Mouse (Mus musculus): ENCODE measurements around the gene Noxred1. TPM values are rescaled to one million over a fixed set of nuclear protein-coding genes. Genes with fewer than 3 reads are reported as not detected.
"Not testable (repeated sequence)": the region's sequence is repeated elsewhere in the genome, so short reads cannot be mapped to it uniquely, and the experiment has no call there.

The Noxred1 gene
- polyA plus RNA-seq, 1 experiment from 2014 or later, result 0.60 TPM

GRCm38 (mm10) chr12:87236882-87237483 lies 1.5 kb downstream of the Noxred1 start:
- no peak overlapping the region for H3K9ac ChIP-seq (replicated peaks; ENCODE audit: low read length)
- 85% methylated on average over 5 of the region's 5 CpGs for WGBS
- no peak overlapping the region for H3K4me2 ChIP-seq (replicated peaks; ENCODE audit: low read depth, low read length)
- H3K4me1 ChIP-seq (ENCODE audit: insufficient read depth, low read length), result no peaks in the 10 kb centered on the region
- H3K27ac ChIP-seq (ENCODE audit: low read length), result no peak overlapping the region
- H3K27me3 ChIP-seq (ENCODE audit: insufficient read depth, low read length), result no peaks in the 10 kb centered on the region
- H3K4me3 ChIP-seq (ENCODE audit: low read length), result no peak overlapping the region
- no peaks in the 10 kb centered on the region for H3K9me3 ChIP-seq (ENCODE audit: low read length)
- ATAC-seq (ENCODE audit: low FRiP score, low TSS enrichment), result no peak
- peaks cover 37% of the 10 kb centered on the region for H3K36me3 ChIP-seq (ENCODE audit: insufficient read depth, low read length)

GRCm38 (mm10) chr12:87230379-87230895 lies 8.1 kb downstream of the Noxred1 start:
- H3K9me3 ChIP-seq (ENCODE audit: low read length), result no peaks in the 10 kb centered on the region
- ATAC-seq (ENCODE audit: low FRiP score, low TSS enrichment), result no peak
- H3K27ac ChIP-seq (ENCODE audit: low read length), result no peak overlapping the region
- no peak overlapping the region for H3K9ac ChIP-seq (replicated peaks; ENCODE audit: low read length)
- no peak overlapping the region for H3K4me2 ChIP-seq (replicated peaks; ENCODE audit: low read depth, low read length)
- no peaks in the 10 kb centered on the region for H3K27me3 ChIP-seq (ENCODE audit: insufficient read depth, low read length)
- no peaks in the 10 kb centered on the region for H3K36me3 ChIP-seq (ENCODE audit: insufficient read depth, low read length)
- no peaks in the 10 kb centered on the region for H3K4me1 ChIP-seq (ENCODE audit: insufficient read depth, low read length)
- no peak overlapping the region for H3K4me3 ChIP-seq (ENCODE audit: low read length)

DNA sequence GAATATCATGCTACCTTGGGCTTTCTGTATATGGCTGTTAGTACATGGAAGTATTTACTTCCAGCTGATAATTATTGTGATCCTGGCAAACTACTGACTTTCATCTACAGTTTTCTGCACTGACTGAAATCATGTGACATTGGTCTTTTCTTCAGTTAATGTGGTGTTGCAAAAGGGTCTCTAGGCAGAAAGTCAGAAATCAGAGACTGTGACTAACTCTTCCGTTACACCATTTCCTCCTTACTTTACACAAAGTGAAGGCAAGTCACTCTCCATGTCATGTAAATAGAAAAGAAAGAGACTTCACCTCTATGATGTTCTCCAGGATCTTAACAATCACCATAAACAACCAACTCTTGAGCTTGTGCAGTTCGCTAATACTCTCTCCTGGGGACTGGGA lies 8.9 kb downstream of the Noxred1 start:
- H3K27ac ChIP-seq (ENCODE audit: low read length), result no peak overlapping the region
- H3K4me3 ChIP-seq (ENCODE audit: low read length), result no peak overlapping the region
- 82% methylated on average over 2 of the region's 2 CpGs for WGBS
- no peaks in the 10 kb centered on the region for H3K27me3 ChIP-seq (ENCODE audit: insufficient read depth, low read length)
- no peak overlapping the region for H3K4me2 ChIP-seq (replicated peaks; ENCODE audit: low read depth, low read length)
- no peaks in the 10 kb centered on the region for H3K36me3 ChIP-seq (ENCODE audit: insufficient read depth, low read length)
- no peak for ATAC-seq (ENCODE audit: low FRiP score, low TSS enrichment)
- no peaks in the 10 kb centered on the region for H3K9me3 ChIP-seq (ENCODE audit: low read length)
- H3K9ac ChIP-seq (replicated peaks; ENCODE audit: low read length), result no peak overlapping the region
- H3K4me1 ChIP-seq (ENCODE audit: insufficient read depth, low read length), result no peaks in the 10 kb centered on the region

DNA sequence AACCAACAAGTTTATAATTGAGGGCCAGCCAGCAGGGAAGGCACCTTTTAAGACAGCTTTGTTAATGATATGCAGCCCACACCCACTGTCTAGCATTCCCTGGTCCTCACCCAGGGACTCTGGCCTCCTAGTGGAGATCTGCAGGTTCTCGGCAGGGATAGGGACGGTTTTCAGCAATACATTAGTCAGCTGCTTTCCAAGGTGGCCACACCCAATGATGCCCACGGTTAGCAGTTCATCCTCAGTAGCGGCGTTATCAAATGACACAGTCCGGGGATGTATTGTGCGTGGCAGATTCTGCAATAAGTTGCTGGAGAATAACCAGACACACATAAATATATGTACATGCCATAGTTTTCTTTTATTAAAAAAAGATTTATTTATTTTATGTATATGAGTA lies 11.7 kb downstream of the Noxred1 start:
- no peaks in the 10 kb centered on the region for H3K9me3 ChIP-seq (ENCODE audit: low read length)
- H3K4me2 ChIP-seq (replicated peaks; ENCODE audit: low read depth, low read length), result no peak overlapping the region
- H3K9ac ChIP-seq (replicated peaks; ENCODE audit: low read length), result no peak overlapping the region
- ATAC-seq (ENCODE audit: low FRiP score, low TSS enrichment), result no peak
- 78% methylated on average over 7 of the region's 7 CpGs for WGBS
- H3K27ac ChIP-seq (ENCODE audit: low read length), result no peak overlapping the region
- no peaks in the 10 kb centered on the region for H3K4me1 ChIP-seq (ENCODE audit: insufficient read depth, low read length)
- no peak overlapping the region for H3K4me3 ChIP-seq (ENCODE audit: low read length)
- no peaks in the 10 kb centered on the region for H3K27me3 ChIP-seq (ENCODE audit: insufficient read depth, low read length)
- H3K36me3 ChIP-seq (ENCODE audit: insufficient read depth, low read length), result no peaks in the 10 kb centered on the region

DNA sequence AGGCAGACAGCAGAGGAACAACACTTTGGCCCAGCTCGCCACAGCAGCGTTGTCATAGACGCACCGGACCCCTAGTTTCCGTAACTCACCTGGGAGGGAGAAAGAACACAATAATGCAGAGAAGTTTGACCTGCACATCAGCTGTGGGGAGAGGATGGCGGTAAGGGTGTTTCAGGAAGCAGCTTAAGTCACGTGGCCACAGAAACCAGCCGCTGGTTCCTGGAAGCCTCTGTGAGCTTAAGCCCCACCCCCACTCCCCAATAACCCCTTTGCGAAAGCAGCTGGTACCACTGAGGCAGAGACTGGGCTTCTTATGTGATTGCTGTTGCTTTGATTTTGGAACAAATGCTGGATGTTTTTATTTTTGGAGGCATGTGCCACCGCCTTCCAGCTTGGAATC lies 13.6 kb downstream of the Noxred1 start:
- 81% methylated on average over 10 of the region's 10 CpGs for WGBS
- Histone ChIP-seq H3K4me3 (ENCODE audit: low read length) (no peak overlapping the region), H3K27me3 (ENCODE audit: insufficient read depth, low read length) (no peaks in the 10 kb centered on the region), H3K9me3 (ENCODE audit: low read length) (no peaks in the 10 kb centered on the region), H3K4me1 (ENCODE audit: insufficient read depth, low read length) (no peaks in the 10 kb centered on the region), H3K36me3 (ENCODE audit: insufficient read depth, low read length) (no peaks in the 10 kb centered on the region), H3K4me2 (replicated peaks; ENCODE audit: low read depth, low read length) (no peak overlapping the region), H3K9ac (replicated peaks; ENCODE audit: low read length) (no peak overlapping the region), H3K27ac (ENCODE audit: low read length) (no peak overlapping the region)
- no peak for ATAC-seq (ENCODE audit: low FRiP score, low TSS enrichment)

DNA sequence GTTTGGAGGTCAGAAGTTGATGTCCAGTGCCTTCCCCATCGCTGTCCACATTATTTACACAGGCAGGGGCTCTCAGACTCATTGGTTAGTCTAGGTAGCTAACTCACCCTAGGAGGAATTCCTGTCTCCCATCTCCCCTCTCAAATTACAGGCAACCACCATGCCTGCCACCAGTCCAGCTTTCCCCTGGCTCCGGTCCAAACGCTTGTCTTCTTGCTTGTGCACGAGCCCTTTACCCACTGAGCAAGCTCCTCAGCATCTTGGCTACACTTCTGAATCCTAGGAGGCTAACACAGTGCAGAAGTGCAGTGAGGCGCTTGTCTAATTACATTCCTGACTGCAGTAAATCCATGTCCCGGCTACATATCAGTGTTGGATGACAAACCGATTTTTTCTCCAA lies 19.2 kb downstream of the Noxred1 start:
- WGBS, result 45% methylated on average over 7 of the region's 7 CpGs

GRCm38 (mm10) chr12:87217596-87217995 lies 20.9 kb downstream of the Noxred1 start:
- no peaks in the 10 kb centered on the region for H3K4me1 ChIP-seq (ENCODE audit: insufficient read depth, low read length)
- no peaks in the 10 kb centered on the region for H3K9me3 ChIP-seq (ENCODE audit: low read length)
- no peaks in the 10 kb centered on the region for H3K36me3 ChIP-seq (ENCODE audit: insufficient read depth, low read length)
- no peak overlapping the region for H3K27ac ChIP-seq (ENCODE audit: low read length)
- no peak overlapping the region for H3K9ac ChIP-seq (replicated peaks; ENCODE audit: low read length)
- H3K4me3 ChIP-seq (ENCODE audit: low read length), result no peak overlapping the region
- H3K27me3 ChIP-seq (ENCODE audit: insufficient read depth, low read length), result no peaks in the 10 kb centered on the region
- no peak for ATAC-seq (ENCODE audit: low FRiP score, low TSS enrichment)
- H3K4me2 ChIP-seq (replicated peaks; ENCODE audit: low read depth, low read length), result no peak overlapping the region

More for the DNA sequence above, 19.2 kb downstream of the Noxred1 start:
- H3K36me3 ChIP-seq (ENCODE audit: insufficient read depth, low read length), result no peaks in the 10 kb centered on the region
- no peaks in the 10 kb centered on the region for H3K9me3 ChIP-seq (ENCODE audit: low read length)
- no peak overlapping the region for H3K27ac ChIP-seq (ENCODE audit: low read length)
- H3K9ac ChIP-seq (replicated peaks; ENCODE audit: low read length), result no peak overlapping the region
- no peak overlapping the region for H3K4me3 ChIP-seq (ENCODE audit: low read length)
- no peak overlapping the region for H3K4me2 ChIP-seq (replicated peaks; ENCODE audit: low read depth, low read length)
- H3K27me3 ChIP-seq (ENCODE audit: insufficient read depth, low read length), result no peaks in the 10 kb centered on the region
- no peaks in the 10 kb centered on the region for H3K4me1 ChIP-seq (ENCODE audit: insufficient read depth, low read length)
- ATAC-seq (ENCODE audit: low FRiP score, low TSS enrichment), result no peak

GRCm38 (mm10) chr12:87216053-87216452 lies 22.5 kb downstream of the Noxred1 start:
- Histone ChIP-seq H3K27me3 (ENCODE audit: insufficient read depth, low read length) (no peaks in the 10 kb centered on the region), H3K27ac (ENCODE audit: low read length) (no peak overlapping the region), H3K4me2 (replicated peaks; ENCODE audit: low read depth, low read length) (no peak overlapping the region), H3K4me3 (ENCODE audit: low read length) (no peak overlapping the region), H3K9ac (replicated peaks; ENCODE audit: low read length) (no peak overlapping the region), H3K4me1 (ENCODE audit: insufficient read depth, low read length) (no peaks in the 10 kb centered on the region), H3K9me3 (ENCODE audit: low read length) (no peaks in the 10 kb centered on the region), H3K36me3 (ENCODE audit: insufficient read depth, low read length) (no peaks in the 10 kb centered on the region)
- 68% methylated on average over 2 of the region's 2 CpGs for WGBS
- ATAC-seq (ENCODE audit: low FRiP score, low TSS enrichment), result no peak

DNA sequence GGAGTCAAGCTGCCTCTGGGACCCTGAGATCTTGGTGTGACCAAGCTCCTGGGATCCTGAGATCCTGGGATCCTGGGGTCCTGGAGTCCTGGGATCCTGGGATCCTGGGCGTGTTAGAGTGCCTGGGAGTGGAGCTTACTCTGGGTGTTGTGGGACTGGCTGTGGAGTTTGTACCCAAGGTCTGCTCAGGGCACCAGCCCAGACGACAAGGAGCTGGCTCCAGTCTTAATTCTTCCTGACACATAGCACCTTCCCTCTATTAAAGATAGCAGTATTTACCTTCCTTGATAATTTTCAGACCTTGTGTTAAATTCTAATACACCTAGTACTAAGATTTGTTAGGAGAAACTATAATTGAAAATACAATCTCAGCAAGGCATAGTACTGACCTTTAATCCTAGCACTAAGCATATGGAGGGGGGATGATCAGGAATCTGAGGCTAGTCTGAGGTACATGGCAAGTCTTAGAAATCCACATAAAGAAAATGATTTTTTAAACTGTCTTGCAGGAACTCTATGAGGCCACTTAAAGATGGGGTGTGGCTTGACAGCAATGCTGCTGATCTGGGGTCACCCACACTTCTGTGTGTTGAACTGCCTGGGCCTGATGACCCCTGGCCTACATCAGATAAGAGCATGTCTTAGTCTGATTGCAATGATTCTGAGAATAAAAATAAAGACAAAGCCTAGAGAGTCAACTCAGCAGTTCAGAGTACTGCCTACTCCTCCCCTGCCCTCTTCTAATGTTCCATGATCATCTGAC lies 25.5 kb downstream of the Noxred1 start:
- ATAC-seq (ENCODE audit: low FRiP score, low TSS enrichment), result no peak
- no peaks in the 10 kb centered on the region for H3K27me3 ChIP-seq (ENCODE audit: insufficient read depth, low read length)

DNA sequence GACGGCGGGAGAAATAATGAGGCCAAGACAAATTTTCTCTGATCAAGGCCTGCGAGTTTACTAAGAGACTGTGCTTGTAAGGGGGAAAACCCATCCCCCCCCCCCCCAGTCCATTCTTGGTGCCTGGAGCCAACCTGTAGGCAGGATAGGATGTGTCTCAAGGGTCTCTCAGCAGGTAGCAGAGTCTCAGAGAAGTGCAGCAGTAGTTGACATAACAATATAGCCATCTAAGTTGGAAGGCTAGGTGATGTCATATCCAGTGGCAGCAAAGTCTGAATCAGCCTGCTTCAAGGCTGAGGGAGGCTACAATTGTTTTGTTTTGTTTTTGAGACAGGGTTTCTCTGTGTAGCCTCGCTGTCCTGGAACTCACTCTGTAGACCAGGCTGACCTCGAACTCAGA lies 32.7 kb downstream of the Noxred1 start:
- H3K4me1 ChIP-seq (ENCODE audit: insufficient read depth, low read length), result not testable (repeated sequence)

More for the DNA sequence above, 25.5 kb downstream of the Noxred1 start:
- Histone ChIP-seq H3K4me1 (ENCODE audit: insufficient read depth, low read length) (no peaks in the 10 kb centered on the region), H3K9ac (replicated peaks; ENCODE audit: low read length) (no peak overlapping the region), H3K36me3 (ENCODE audit: insufficient read depth, low read length) (no peaks in the 10 kb centered on the region), H3K9me3 (ENCODE audit: low read length) (no peaks in the 10 kb centered on the region), H3K4me3 (ENCODE audit: low read length) (no peak overlapping the region), H3K4me2 (replicated peaks; ENCODE audit: low read depth, low read length) (no peak overlapping the region), H3K27ac (ENCODE audit: low read length) (no peak overlapping the region)
- WGBS, result 62% methylated on average over 2 of the region's 2 CpGs

More for the DNA sequence above, 32.7 kb downstream of the Noxred1 start:
- not testable (repeated sequence) for H3K36me3 ChIP-seq (ENCODE audit: insufficient read depth, low read length); H3K9ac ChIP-seq (replicated peaks; ENCODE audit: low read length); H3K9me3 ChIP-seq (ENCODE audit: low read length); H3K27ac ChIP-seq (ENCODE audit: low read length); H3K4me3 ChIP-seq (ENCODE audit: low read length); H3K4me2 ChIP-seq (replicated peaks; ENCODE audit: low read depth, low read length); H3K27me3 ChIP-seq (ENCODE audit: insufficient read depth, low read length); ATAC-seq (ENCODE audit: low FRiP score, low TSS enrichment)
- WGBS, result 89% methylated on average over 5 of the region's 5 CpGs
